Mouse (Mus musculus): ENCODE measurements at regions not wholly inside any gene's neighbourhood (a gene's known extent, or its start where the extent isn't known, plus 50 kb on each side); places are given as distances from the start of the nearest gene placed in this dataset.

GRCm38 (mm10) chr6:52095575-52095974 lies 62.5 kb downstream of the Hoxa1 start:
- TF ChIP-seq CTCF (IDR thresholded peaks at IDR 0.05; ENCODE audit: control insufficient read depth, insufficient read depth, insufficient replicate concordance, low read depth, low read length): no peak
- TF ChIP-seq POLR2A (IDR thresholded peaks at IDR 0.05; ENCODE audit: control insufficient read depth, low read depth, low read length): no peak
